Mouse (Mus musculus): Measurements from ENCODE around the gene Exoc3l2. TPM values are rescaled to one million over a fixed set of nuclear protein-coding genes. Genes with fewer than 3 reads are reported as not detected.
A peak's percentile ranks its signal among the peaks of the same experiment; 100 is the strongest.

The Exoc3l2 gene
- polyA plus RNA-seq, 1 experiment from 2014 or later: 0.76 TPM

GRCm38 (mm10) chr7:19501658-19502057, 38.5 kb downstream of the Exoc3l2 start:
- Histone ChIP-seq H3K4me2 (ENCODE audit: low read length) (no peak overlapping the region), H3K9ac (ENCODE audit: low read length) (no peak overlapping the region), H3K36me3 (ENCODE audit: control insufficient read depth, insufficient read depth, low read length) (no peaks in the 10 kb centered on the region), H3K9me3 (ENCODE audit: control insufficient read depth, low read length) (no peaks in the 10 kb centered on the region), H3K4me3 (ENCODE audit: low read depth, low read length) (no peak overlapping the region), H3K27me3 (replicated peaks; ENCODE audit: control insufficient read depth, insufficient read depth, low read length) (no peaks in the 10 kb centered on the region), H3K27ac (ENCODE audit: low read depth) (no peak overlapping the region), H3K4me1 (replicated peaks; ENCODE audit: control insufficient read depth, insufficient read depth, low read length) (no peaks in the 10 kb centered on the region)
- 71% methylated on average over 4 of the region's 4 CpGs for WGBS
- DNase-seq (ENCODE audit: low spot score) (no peak), ATAC-seq (replicated peaks; ENCODE audit: low FRiP score, low TSS enrichment, low read depth) (no peak)

- Histone ChIP-seq H3K9ac (ENCODE audit: low read length) (no peak overlapping the region), H3K36me3 (ENCODE audit: control insufficient read depth, insufficient read depth, low read length) (no peaks in the 10 kb centered on the region), H3K4me3 (ENCODE audit: low read depth, low read length) (no peak overlapping the region), H3K27ac (ENCODE audit: low read depth) (no peak overlapping the region), H3K27me3 (replicated peaks; ENCODE audit: control insufficient read depth, insufficient read depth, low read length) (no peaks in the 10 kb centered on the region), H3K4me1 (replicated peaks; ENCODE audit: control insufficient read depth, insufficient read depth, low read length) (peaks cover 4% of the 10 kb centered on the region), H3K4me2 (ENCODE audit: low read length) (no peak overlapping the region), H3K9me3 (ENCODE audit: control insufficient read depth, low read length) (no peaks in the 10 kb centered on the region)
- WGBS: 37% methylated on average over 5 of the region's 5 CpGs
- DNase-seq (ENCODE audit: low spot score) (no peak), ATAC-seq (replicated peaks; ENCODE audit: low FRiP score, low TSS enrichment, low read depth) (no peak)
Observed at GRCm38 (mm10) chr7:19503481-19504068, 40.4 kb downstream of the Exoc3l2 start.

- H3K9me3 ChIP-seq (ENCODE audit: control insufficient read depth, low read length): no peaks in the 10 kb centered on the region
- H3K9ac ChIP-seq (ENCODE audit: low read length): no peak overlapping the region
- peaks cover 12% of the 10 kb centered on the region for H3K4me1 ChIP-seq (replicated peaks; ENCODE audit: control insufficient read depth, insufficient read depth, low read length)
- DNase-seq (ENCODE audit: low spot score): no peak
- no peaks in the 10 kb centered on the region for H3K27me3 ChIP-seq (replicated peaks; ENCODE audit: control insufficient read depth, insufficient read depth, low read length)
- no peak overlapping the region for H3K27ac ChIP-seq (ENCODE audit: low read depth)
- WGBS: 43% methylated on average over 6 of the region's 6 CpGs
- H3K36me3 ChIP-seq (ENCODE audit: control insufficient read depth, insufficient read depth, low read length): no peaks in the 10 kb centered on the region
- ATAC-seq (replicated peaks; ENCODE audit: low FRiP score, low TSS enrichment, low read depth): no peak
- peak overlapping the region; percentile 90; the same call in 1 of the 2 replicates for H3K4me3 ChIP-seq (ENCODE audit: low read depth, low read length)
- H3K4me2 ChIP-seq (ENCODE audit: low read length): no peak overlapping the region
Observed at GRCm38 (mm10) chr7:19506326-19506725, 43.2 kb downstream of the Exoc3l2 start.

GRCm38 (mm10) chr7:19506969-19507611, 44.0 kb downstream of the Exoc3l2 start:
- Histone ChIP-seq H3K27ac (ENCODE audit: low read depth) (no peak overlapping the region), H3K9ac (ENCODE audit: low read length) (peak overlapping the region; percentile 86), H3K27me3 (replicated peaks; ENCODE audit: control insufficient read depth, insufficient read depth, low read length) (no peaks in the 10 kb centered on the region), H3K36me3 (ENCODE audit: control insufficient read depth, insufficient read depth, low read length) (no peaks in the 10 kb centered on the region), H3K4me1 (replicated peaks; ENCODE audit: control insufficient read depth, insufficient read depth, low read length) (peaks cover 12% of the 10 kb centered on the region), H3K4me2 (ENCODE audit: low read length) (peak overlapping the region; percentile 95), H3K4me3 (ENCODE audit: low read depth, low read length) (peak overlapping the region; percentile 90), H3K9me3 (ENCODE audit: control insufficient read depth, low read length) (no peaks in the 10 kb centered on the region)
- under 1% methylated on average over 71 of the region's 71 CpGs for WGBS
- DNase-seq (ENCODE audit: low spot score) (peak; percentile 75), ATAC-seq (replicated peaks; ENCODE audit: low FRiP score, low TSS enrichment, low read depth) (no peak)

- Histone ChIP-seq H3K36me3 (ENCODE audit: control insufficient read depth, insufficient read depth, low read length) (no peaks in the 10 kb centered on the region), H3K27ac (ENCODE audit: low read depth) (no peak overlapping the region), H3K4me3 (ENCODE audit: low read depth, low read length) (peak overlapping the region; percentile 90), H3K27me3 (replicated peaks; ENCODE audit: control insufficient read depth, insufficient read depth, low read length) (no peaks in the 10 kb centered on the region), H3K4me1 (replicated peaks; ENCODE audit: control insufficient read depth, insufficient read depth, low read length) (peaks cover 12% of the 10 kb centered on the region), H3K4me2 (ENCODE audit: low read length) (peak overlapping the region; percentile 95), H3K9me3 (ENCODE audit: control insufficient read depth, low read length) (no peaks in the 10 kb centered on the region), H3K9ac (ENCODE audit: low read length) (peak overlapping the region; percentile 86)
- DNase-seq (ENCODE audit: low spot score): peak; percentile 67
- 4% methylated on average over 18 of the region's 18 CpGs for WGBS
- no peak for ATAC-seq (replicated peaks; ENCODE audit: low FRiP score, low TSS enrichment, low read depth)
Observed at GRCm38 (mm10) chr7:19507612-19507981, 44.5 kb downstream of the Exoc3l2 start.

GRCm38 (mm10) chr7:19508150-19508923, 45.2 kb downstream of the Exoc3l2 start, which contains the start of the genes Bloc1s3 and Trappc6a:
Bloc1s3 (minus strand) TSS chr7:19508367.
Trappc6a (plus strand) TSS chr7:19508395.
- ATAC-seq (replicated peaks; ENCODE audit: low FRiP score, low TSS enrichment, low read depth) (peak; percentile 94), DNase-seq (ENCODE audit: low spot score) (peak; percentile 95)
- peaks cover 12% of the 10 kb centered on the region for H3K4me1 ChIP-seq (replicated peaks; ENCODE audit: control insufficient read depth, insufficient read depth, low read length)
- H3K27ac ChIP-seq (ENCODE audit: low read depth): peak within 1 kb of the TSS; percentile 67; the same call in 1 of the 2 replicates
- WGBS: under 1% methylated on average over 56 of the region's 56 CpGs
- H3K36me3 ChIP-seq (ENCODE audit: control insufficient read depth, insufficient read depth, low read length): no peaks in the 10 kb centered on the region
- peak within 1 kb of the TSS; percentile 95 for H3K4me2 ChIP-seq (ENCODE audit: low read length)
- no peaks in the 10 kb centered on the region for H3K27me3 ChIP-seq (replicated peaks; ENCODE audit: control insufficient read depth, insufficient read depth, low read length)
- H3K9ac ChIP-seq (ENCODE audit: low read length): peak within 1 kb of the TSS; percentile 86
- H3K4me3 ChIP-seq (ENCODE audit: low read depth, low read length): peak within 1 kb of the TSS; percentile 90
- no peaks in the 10 kb centered on the region for H3K9me3 ChIP-seq (ENCODE audit: control insufficient read depth, low read length)

- Histone ChIP-seq H3K9me3 (ENCODE audit: control insufficient read depth, low read length) (no peaks in the 10 kb centered on the region), H3K9ac (ENCODE audit: low read length) (peak overlapping the region; percentile 86), H3K27me3 (replicated peaks; ENCODE audit: control insufficient read depth, insufficient read depth, low read length) (no peaks in the 10 kb centered on the region), H3K27ac (ENCODE audit: low read depth) (peak overlapping the region; percentile 67; the same call in 1 of the 2 replicates), H3K4me3 (ENCODE audit: low read depth, low read length) (peak overlapping the region; percentile 90), H3K36me3 (ENCODE audit: control insufficient read depth, insufficient read depth, low read length) (no peaks in the 10 kb centered on the region), H3K4me1 (replicated peaks; ENCODE audit: control insufficient read depth, insufficient read depth, low read length) (peaks cover 12% of the 10 kb centered on the region), H3K4me2 (ENCODE audit: low read length) (peak overlapping the region; percentile 95)
- 6% methylated on average over 15 of the region's 15 CpGs for WGBS
- peak; percentile 69 for DNase-seq (ENCODE audit: low spot score)
- ATAC-seq (replicated peaks; ENCODE audit: low FRiP score, low TSS enrichment, low read depth): 0 out of 2 replicates have a peak, but pooled peaks have one; percentile 5
Observed at GRCm38 (mm10) chr7:19508924-19509568, 45.9 kb downstream of the Exoc3l2 start.

- 94% methylated on average over 7 of the region's 7 CpGs for WGBS
- H3K9ac ChIP-seq (ENCODE audit: low read length): no peak overlapping the region
- H3K27me3 ChIP-seq (replicated peaks; ENCODE audit: control insufficient read depth, insufficient read depth, low read length): no peaks in the 10 kb centered on the region
- H3K4me2 ChIP-seq (ENCODE audit: low read length): peak overlapping the region; percentile 95
- H3K9me3 ChIP-seq (ENCODE audit: control insufficient read depth, low read length): no peaks in the 10 kb centered on the region
- no peaks in the 10 kb centered on the region for H3K36me3 ChIP-seq (ENCODE audit: control insufficient read depth, insufficient read depth, low read length)
- H3K4me1 ChIP-seq (replicated peaks; ENCODE audit: control insufficient read depth, insufficient read depth, low read length): peaks cover 12% of the 10 kb centered on the region
- H3K27ac ChIP-seq (ENCODE audit: low read depth): no peak overlapping the region
- ATAC-seq (replicated peaks; ENCODE audit: low FRiP score, low TSS enrichment, low read depth): no peak
- no peak for DNase-seq (ENCODE audit: low spot score)
- no peak overlapping the region for H3K4me3 ChIP-seq (ENCODE audit: low read depth, low read length)
Observed at GRCm38 (mm10) chr7:19509786-19510185, 46.7 kb downstream of the Exoc3l2 start.
